Mouse (Mus musculus) layer of hippocampus, adult 2 months (tissue): ENCODE results near the gene Dpp6. TPM values are rescaled to one million over a fixed set of nuclear protein-coding genes. Genes with fewer than 3 reads are reported as not detected.

Experiments used
- DNase-seq, 2 experiments: peaks; one replicate each; pipeline ENCODE4 v3.0.0; 2022; ENCODE audit warnings: low spot score in 2 of 2
- H3K27ac ChIP-seq: fragments of 200-600 bp; 2 replicates; pipeline ENCODE4 v1.8.1; 2022
- H3K4me3 ChIP-seq: fragments of 200-600 bp; 2 replicates; pipeline ENCODE4 v1.8.1; 2022; ENCODE audit warnings: mild to moderate bottlenecking
- CTCF ChIP-seq: fragments of 200-600 bp; conservative IDR thresholded peaks from 2 replicates; pipeline ENCODE4 v1.8.1; 2022; ENCODE audit warnings: antibody characterized with exemption, mild to moderate bottlenecking, moderate library complexity
- total RNA-seq, 2 experiments: library from RNA; stranded (reverse); gene quantifications; 2 replicates each; pipeline ENCODE4 v1.2.3; 2021

The Dpp6 gene
- total RNA-seq, 2 experiments from 2014 or later: 261 to 270 TPM

- peak; percentile 78 for TF ChIP-seq CTCF
- Histone ChIP-seq H3K27ac (peak overlapping the region; percentile 46), H3K4me3 (no peak overlapping the region)
- peak in 1 of 2 experiments; percentile 38 for DNase-seq
Measured at GRCm38 (mm10) chr5:27651879-27652814, 835.1 kb downstream of the Dpp6 start.

GRCm38 (mm10) chr5:27656101-27656500 lies 839.1 kb downstream of the Dpp6 start:
- Histone ChIP-seq H3K4me3 (no peak overlapping the region), H3K27ac (0 out of 2 replicates have a peak overlapping the region, but pooled peaks have one; percentile 18)
- TF ChIP-seq CTCF: no peak
- no peak for DNase-seq

DNA sequence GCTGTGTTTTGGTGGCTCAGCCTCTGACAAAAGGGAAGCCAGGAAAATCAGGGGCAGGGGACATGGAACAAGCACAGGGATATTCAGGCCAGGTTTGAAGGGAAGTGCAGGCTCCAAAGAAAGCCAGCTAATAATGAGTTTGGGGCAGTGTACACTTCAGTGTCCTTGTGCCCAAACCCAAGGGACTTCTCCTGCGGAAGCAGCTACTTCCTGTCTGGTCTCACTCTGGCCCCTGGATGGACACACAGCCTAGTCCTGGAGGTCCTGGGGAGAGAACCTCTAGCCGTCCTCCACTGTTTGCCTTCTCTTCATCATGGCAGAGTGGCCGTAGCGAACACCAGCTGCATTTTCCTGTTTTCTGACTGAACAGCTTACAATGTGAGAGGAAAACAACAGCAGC lies 840.7 kb downstream of the Dpp6 start:
- Histone ChIP-seq H3K27ac (peak overlapping the region; percentile 46; the same call in 1 of the 2 replicates), H3K4me3 (no peak overlapping the region)
- TF ChIP-seq CTCF: no peak
- DNase-seq: no peak

DNA sequence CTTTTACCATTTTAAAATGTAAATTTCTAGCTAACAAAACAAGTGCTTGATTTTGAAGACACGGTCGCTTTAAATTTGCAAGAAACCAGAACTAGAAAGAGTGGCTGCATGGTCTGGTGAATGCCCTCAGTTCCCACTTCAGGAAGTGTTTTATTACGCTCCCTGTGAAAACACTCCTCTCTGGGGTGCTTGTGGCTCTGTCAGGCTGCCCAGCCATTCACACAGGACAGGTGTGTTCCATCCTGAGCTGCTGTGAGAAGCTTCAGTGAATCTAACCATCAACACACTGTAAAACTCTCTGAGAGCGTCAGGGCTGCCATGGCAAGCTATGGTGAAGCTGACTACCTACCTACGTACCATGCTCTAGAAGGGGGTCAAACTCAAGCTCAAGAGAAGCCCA lies 841.2 kb downstream of the Dpp6 start:
- DNase-seq: no peak
- TF ChIP-seq CTCF: no peak
- Histone ChIP-seq H3K27ac (peak overlapping the region; percentile 46; the same call in 1 of the 2 replicates), H3K4me3 (no peak overlapping the region)

DNA sequence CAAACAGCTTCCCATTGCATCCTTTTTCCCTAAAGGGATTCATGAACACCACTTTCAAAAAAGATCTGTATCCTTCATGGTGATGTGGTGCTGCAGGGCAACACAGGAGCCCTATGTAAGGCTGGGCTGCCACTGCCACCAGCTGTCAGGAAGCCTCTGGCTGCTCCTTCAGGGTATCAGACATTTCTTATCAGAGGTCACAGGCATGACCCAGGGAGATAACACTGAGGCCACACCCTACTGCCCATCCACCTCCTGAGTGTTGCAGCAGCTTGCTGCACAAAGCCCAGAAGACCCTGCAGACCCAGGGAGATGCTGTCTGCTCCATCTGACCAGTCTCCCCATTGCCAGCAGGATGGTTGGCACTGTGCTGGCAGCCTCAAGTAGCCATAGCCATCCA lies 841.6 kb downstream of the Dpp6 start:
- DNase-seq: no peak
- no peak for TF ChIP-seq CTCF
- Histone ChIP-seq H3K27ac (peak overlapping the region; percentile 14; the same call in 1 of the 2 replicates), H3K4me3 (no peak overlapping the region)

GRCm38 (mm10) chr5:27659019-27659418 lies 842.0 kb downstream of the Dpp6 start:
- DNase-seq: no peak
- Histone ChIP-seq H3K4me3 (no peak overlapping the region), H3K27ac (no peak overlapping the region)
- no peak for TF ChIP-seq CTCF

DNA sequence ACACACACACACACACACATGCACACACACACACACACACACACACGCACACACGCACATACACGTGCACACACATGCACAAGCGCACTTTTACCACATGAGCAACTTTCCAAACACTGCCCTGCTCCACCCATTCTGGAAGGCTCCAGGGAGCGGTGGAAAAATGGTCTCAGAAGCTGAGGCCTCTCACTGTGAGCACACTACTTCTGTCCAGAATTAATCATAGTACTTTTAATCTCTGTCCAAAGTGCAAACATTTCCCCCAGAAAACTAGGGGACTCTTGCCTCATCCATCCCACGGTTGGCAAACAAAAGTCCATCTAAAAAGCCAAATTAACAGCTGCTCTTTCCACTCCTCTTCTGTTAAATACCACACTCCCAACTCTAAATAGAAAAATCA lies 842.8 kb downstream of the Dpp6 start:
- no peak for DNase-seq
- H3K27ac ChIP-seq: peak overlapping the region; percentile 59
- TF ChIP-seq CTCF: no peak
- H3K4me3 ChIP-seq: no peak overlapping the region

DNA sequence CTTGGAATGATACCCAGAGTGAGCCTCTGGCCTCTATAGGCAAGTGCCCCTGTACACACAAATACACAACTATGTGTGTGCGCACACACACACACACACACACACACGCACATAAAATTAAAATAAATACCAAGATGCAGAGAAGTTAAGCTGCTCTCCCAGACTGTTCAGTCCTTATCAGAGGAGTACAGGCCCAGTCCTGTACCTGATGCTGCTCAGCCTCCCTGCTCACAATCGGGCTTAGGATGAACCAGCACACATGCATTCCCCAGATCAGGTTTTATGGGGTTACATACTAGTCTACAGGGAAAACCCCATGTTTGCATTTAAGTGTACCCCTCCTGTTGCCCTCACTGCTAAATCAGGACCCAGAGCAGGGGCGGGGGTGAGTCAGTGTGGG lies 847.1 kb downstream of the Dpp6 start:
- no peak for TF ChIP-seq CTCF

DNA sequence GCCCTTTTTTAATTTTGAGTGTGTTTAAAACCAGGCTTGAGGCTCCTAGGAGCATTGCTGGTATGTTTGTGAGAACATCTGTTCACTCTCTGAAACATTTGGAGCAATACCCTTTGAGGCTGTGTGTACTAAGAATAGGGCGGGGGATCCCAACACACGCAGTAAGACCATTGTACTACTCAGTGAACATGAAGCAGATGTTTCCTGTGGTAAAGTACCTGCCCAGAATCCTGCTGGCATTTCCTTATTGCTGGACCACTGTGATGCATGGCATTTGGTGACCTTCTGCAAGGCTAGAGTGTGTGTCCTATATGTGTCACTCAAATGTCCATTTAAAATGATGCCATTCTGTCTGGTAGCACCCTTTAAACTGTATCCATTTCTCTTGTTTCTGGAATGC lies 854.5 kb downstream of the Dpp6 start:
- Histone ChIP-seq H3K27ac (peak overlapping the region; percentile 55; the same call in 1 of the 2 replicates), H3K4me3 (no peak overlapping the region)
- no peak for TF ChIP-seq CTCF
- DNase-seq: no peak

More for the DNA sequence above, 847.1 kb downstream of the Dpp6 start:
- H3K4me3 ChIP-seq: no peak overlapping the region
- no peak overlapping the region for H3K27ac ChIP-seq
- no peak for DNase-seq

GRCm38 (mm10) chr5:27677247-27677666 lies 860.3 kb downstream of the Dpp6 start:
- peak; percentile 46 to 69 for DNase-seq
- Histone ChIP-seq H3K27ac (peak overlapping the region; percentile 63), H3K4me3 (no peak overlapping the region)
- peak; percentile 84 for TF ChIP-seq CTCF

GRCm38 (mm10) chr5:27679151-27679550 lies 862.1 kb downstream of the Dpp6 start:
- no peak for DNase-seq
- TF ChIP-seq CTCF: no peak

DNA sequence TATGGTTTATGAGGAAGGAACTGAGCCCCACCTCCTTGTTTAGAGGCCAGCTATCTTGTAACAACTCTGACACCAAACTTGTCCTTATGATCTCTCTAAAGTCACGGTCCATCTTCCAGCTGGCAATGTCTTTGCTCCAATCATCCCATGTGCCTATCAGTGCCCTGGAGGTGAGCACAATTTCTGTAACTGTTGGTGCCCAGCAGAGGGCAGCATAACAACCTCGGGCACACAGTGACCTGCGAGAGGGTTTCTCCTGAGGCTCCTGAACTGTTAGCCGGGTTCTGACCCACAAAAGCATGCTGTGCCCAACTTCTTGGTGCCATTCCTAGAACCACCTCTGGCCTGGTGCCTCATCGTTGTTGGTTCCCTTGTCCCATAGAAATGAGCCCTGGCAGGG lies 863.5 kb downstream of the Dpp6 start:
- DNase-seq: no peak
- no peak overlapping the region for H3K4me3 ChIP-seq
- peak; percentile 86 for TF ChIP-seq CTCF
- H3K27ac ChIP-seq: no peak overlapping the region

More at GRCm38 (mm10) chr5:27679151-27679550, 862.1 kb downstream of the Dpp6 start:
- H3K4me3 ChIP-seq: no peak overlapping the region
- no peak overlapping the region for H3K27ac ChIP-seq

DNA sequence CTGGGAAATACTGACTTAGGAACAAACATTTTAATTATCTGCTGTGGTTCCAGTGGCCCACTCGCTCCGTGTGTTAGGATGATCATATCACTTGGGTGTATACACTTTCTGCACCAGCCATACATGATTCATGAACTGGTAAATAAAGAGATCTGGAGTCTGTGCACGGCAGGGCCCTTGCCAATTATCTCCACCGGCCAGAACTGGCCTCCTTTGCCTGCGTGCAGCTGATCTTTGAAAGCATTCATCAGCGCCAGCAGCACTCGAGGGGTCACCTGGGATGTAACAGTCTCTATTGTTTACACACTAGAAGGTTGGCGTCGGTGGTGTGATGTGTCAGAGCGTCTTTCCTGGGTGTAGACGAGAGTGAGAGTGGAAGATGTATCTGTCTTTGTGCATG lies 868.2 kb downstream of the Dpp6 start:
- TF ChIP-seq CTCF: no peak
- Histone ChIP-seq H3K27ac (no peak overlapping the region), H3K4me3 (no peak overlapping the region)
- DNase-seq: no peak

DNA sequence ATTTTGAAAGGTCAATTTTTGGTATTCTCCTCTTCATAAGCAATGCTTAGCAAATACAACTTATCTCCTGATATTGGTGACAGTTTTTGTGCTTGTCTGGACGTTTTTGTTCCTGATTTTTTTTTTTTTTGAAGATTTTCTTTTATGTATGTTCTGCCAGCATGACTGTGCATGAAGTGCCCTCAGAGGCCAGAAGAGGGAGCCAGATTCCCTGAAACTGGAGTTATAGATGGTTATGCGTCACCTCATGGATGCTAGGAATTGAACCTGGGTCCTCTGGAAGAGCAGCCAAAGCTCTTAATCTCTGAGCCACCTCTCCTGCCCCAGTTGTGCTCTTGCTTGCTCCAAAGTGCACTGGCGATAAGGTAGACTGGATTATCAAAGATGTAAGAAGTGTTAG lies 868.9 kb downstream of the Dpp6 start:
- H3K27ac ChIP-seq: no peak overlapping the region
- TF ChIP-seq CTCF: peak; percentile 58
- DNase-seq: no peak
- H3K4me3 ChIP-seq: no peak overlapping the region
